Mouse (Mus musculus): Measurements from ENCODE around the gene Metrn. TPM values are rescaled to one million over a fixed set of nuclear protein-coding genes. Genes with fewer than 3 reads are reported as not detected.

Metrn gene
- polyA plus RNA-seq, 1 experiment from 2014 or later, result 40.0 TPM

DNA sequence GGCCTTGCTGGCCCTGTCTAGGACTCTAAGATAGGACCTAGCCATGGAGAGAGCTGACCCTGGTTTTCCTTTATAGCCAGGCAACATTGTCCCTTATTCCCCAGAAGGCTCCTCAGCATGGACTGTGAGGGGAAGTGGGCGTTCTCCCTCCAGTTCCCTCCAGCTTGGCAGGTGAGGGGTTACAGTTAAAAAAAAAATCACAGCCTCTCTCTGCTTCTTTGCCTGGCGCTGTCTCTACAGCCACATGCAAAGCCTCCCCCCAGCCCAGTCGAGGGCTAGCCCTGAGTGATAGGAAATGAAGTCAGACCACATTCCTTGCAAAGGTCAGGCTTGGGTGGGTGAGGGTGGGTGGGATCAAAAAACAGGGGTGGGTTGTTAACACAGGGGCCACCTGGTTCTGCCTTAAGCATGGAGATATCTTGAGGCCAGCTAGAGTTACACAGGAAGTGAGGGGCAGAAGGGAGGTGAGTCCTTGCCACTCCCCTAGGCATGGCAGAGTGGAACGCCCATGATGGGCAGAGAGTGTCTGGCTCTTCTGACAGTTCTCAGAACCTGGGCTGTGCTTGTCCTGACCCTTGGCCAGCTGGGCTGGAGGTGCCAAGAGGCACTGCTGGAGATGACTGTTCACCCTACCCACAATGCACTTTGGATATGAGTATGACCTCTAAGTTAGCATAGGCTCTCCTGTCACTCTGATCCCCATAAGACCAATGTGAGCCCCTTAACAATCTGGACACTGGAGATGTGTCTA is 41.1 kb downstream of the Metrn start:
- no peaks in the 10 kb centered on the region for H3K9me3 ChIP-seq
- H3K4me3 ChIP-seq, result no peak overlapping the region
- H3K27me3 ChIP-seq, result no peaks in the 10 kb centered on the region
- WGBS, result 33% methylated on average over 4 of the region's 4 CpGs
- no peaks in the 10 kb centered on the region for H3K36me3 ChIP-seq
- no peak overlapping the region for H3K27ac ChIP-seq
- H3K4me2 ChIP-seq, result no peak overlapping the region
- no peak overlapping the region for H3K9ac ChIP-seq
- H3K4me1 ChIP-seq, result no peaks in the 10 kb centered on the region; the same call in none of the 2 replicates
- no peak for ATAC-seq (ENCODE audit: insufficient number of reproducible peaks, low FRiP score, low TSS enrichment, low read depth)

DNA sequence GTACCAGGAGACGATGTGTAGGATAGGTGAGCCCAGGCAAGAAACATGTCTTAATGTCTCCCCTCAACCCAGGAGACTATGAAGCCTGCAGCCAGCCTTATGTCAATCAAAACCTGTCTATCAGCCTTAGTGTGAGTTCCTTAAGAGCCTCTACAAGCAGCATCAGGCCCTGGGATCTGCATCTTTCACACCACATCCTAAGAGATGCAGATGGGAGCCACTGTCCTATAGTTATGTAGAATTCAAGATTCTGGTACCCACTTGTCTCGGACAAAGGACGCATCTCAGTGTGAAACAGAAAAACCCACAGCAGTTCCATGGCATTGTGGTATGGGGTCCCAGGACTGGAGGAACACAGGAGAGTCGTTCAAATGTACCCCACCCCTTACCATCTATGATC is 41.9 kb downstream of the Metrn start:
- Histone ChIP-seq H3K4me3 (no peak overlapping the region), H3K36me3 (no peaks in the 10 kb centered on the region), H3K27me3 (no peaks in the 10 kb centered on the region), H3K4me1 (no peaks in the 10 kb centered on the region; the same call in none of the 2 replicates), H3K9ac (no peak overlapping the region), H3K9me3 (no peaks in the 10 kb centered on the region), H3K4me2 (no peak overlapping the region), H3K27ac (no peak overlapping the region)
- no peak for ATAC-seq (ENCODE audit: insufficient number of reproducible peaks, low FRiP score, low TSS enrichment, low read depth)
- 79% methylated on average over 4 of the region's 4 CpGs for WGBS

DNA sequence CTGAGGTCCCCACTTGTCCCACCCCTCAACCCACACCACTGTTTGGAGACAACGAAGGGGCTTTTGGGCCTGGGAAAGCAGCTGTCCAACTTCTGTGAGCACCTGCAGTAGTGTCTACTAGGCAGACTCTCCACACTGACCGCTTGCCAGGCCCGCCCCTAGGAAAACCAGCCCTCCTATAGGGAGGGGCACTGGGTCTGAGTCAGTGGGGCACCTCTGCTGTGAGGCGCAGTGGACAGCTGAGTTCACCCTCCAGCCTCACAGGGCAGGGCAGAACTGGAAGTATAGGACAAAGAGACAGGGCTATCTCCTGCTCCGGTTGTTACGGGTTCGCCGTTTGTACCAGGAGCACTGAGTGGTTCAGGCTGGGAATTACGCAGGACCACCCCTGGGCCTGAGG is 42.7 kb downstream of the Metrn start, which contains the start of gene Msln:
Gene Msln, minus strand, starts transcription at position 138 of the 400 bp plus-strand sequence.
- Histone ChIP-seq H3K27me3 (no peaks in the 10 kb centered on the region), H3K9ac (no peak within 1 kb of the TSS), H3K4me3 (no peak within 1 kb of the TSS), H3K4me2 (no peak within 1 kb of the TSS), H3K9me3 (no peaks in the 10 kb centered on the region), H3K36me3 (no peaks in the 10 kb centered on the region), H3K4me1 (no peaks in the 10 kb centered on the region; the same call in none of the 2 replicates), H3K27ac (no peak within 1 kb of the TSS)
- 83% methylated on average over 9 of the region's 9 CpGs for WGBS
- no peak for ATAC-seq (ENCODE audit: insufficient number of reproducible peaks, low FRiP score, low TSS enrichment, low read depth)

DNA sequence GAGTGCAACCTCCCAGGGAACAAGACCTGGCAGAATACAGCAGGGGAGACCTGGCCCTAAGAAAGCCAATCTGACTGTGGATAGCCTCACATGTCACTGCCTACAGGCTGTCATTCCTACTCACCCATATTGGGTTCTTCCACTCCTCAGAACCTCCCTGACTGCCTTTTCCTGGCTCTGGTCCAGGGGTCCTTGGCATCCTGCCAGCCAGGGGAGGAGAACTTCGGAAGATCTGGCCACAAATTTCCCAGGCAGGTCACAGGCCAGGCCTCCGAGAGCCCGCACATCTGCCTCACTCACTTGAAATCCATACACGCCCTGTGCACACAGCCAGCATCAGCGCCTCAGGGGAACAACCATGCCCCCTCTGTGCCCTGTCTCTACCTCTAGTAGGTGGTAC is 45.5 kb downstream of the Metrn start:
- Histone ChIP-seq H3K4me2 (no peak overlapping the region), H3K9me3 (no peaks in the 10 kb centered on the region), H3K4me1 (no peaks in the 10 kb centered on the region; the same call in none of the 2 replicates), H3K9ac (0 out of 2 replicates have a peak overlapping the region, but pooled peaks have one; percentile 14), H3K27me3 (no peaks in the 10 kb centered on the region), H3K4me3 (no peak overlapping the region), H3K36me3 (no peaks in the 10 kb centered on the region), H3K27ac (no peak overlapping the region)
- 28% methylated on average over 5 of the region's 5 CpGs for WGBS
- no peak for ATAC-seq (ENCODE audit: insufficient number of reproducible peaks, low FRiP score, low TSS enrichment, low read depth)

DNA sequence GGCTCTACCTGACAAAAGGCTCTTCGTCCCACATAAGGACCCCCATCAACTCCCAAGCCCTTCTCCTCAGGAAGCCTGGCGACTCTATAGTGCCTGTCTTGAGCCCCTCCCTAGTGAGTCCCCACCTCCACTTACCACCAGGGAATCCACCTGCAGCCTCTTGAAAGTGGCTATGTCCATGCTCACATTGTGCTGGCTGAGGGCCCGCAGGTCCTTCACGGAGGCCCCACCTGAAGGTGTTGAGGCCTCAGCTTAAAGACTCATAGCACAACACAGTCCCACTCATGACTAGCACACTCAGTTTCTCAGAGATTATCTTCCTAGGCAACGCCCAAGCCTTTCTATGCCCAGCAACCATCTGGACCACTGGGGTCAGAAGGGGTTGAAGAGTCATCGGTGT is 47.6 kb downstream of the Metrn start:
- WGBS, result 86% methylated on average over 6 of the region's 6 CpGs

DNA sequence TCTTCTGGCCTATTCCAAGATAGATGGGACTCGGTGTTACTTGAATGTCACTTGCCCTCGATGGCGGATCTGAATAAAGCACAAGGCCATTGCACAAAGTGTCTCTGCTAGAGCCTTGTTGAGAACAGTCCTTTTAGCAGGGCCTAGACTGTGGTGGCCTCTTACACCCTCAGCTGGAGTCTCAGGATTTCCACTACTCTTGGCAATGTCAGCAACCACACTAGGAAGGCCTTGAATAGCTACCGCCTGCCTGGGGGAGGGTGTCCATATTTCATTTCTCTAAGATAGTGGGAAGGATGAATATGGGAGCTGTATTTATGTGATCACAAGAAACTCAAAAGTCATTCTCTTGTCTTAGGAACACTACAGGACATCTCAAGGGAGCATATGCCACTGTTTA is 48.7 kb downstream of the Metrn start:
- H3K9me3 ChIP-seq, result no peaks in the 10 kb centered on the region
- no peak overlapping the region for H3K27ac ChIP-seq
- H3K4me1 ChIP-seq, result no peaks in the 10 kb centered on the region; the same call in none of the 2 replicates
- no peaks in the 10 kb centered on the region for H3K27me3 ChIP-seq
- WGBS, result 92% methylated on average over 4 of the region's 4 CpGs
- H3K4me2 ChIP-seq, result no peak overlapping the region
- no peaks in the 10 kb centered on the region for H3K36me3 ChIP-seq
- ATAC-seq (ENCODE audit: insufficient number of reproducible peaks, low FRiP score, low TSS enrichment, low read depth), result no peak
- no peak overlapping the region for H3K9ac ChIP-seq
- H3K4me3 ChIP-seq, result no peak overlapping the region

More for the DNA sequence above, 47.6 kb downstream of the Metrn start:
- Histone ChIP-seq H3K9me3 (no peaks in the 10 kb centered on the region), H3K27ac (no peak overlapping the region), H3K36me3 (no peaks in the 10 kb centered on the region), H3K9ac (no peak overlapping the region), H3K4me1 (no peaks in the 10 kb centered on the region; the same call in none of the 2 replicates), H3K27me3 (no peaks in the 10 kb centered on the region), H3K4me2 (no peak overlapping the region), H3K4me3 (no peak overlapping the region)
- ATAC-seq (ENCODE audit: insufficient number of reproducible peaks, low FRiP score, low TSS enrichment, low read depth), result no peak

DNA sequence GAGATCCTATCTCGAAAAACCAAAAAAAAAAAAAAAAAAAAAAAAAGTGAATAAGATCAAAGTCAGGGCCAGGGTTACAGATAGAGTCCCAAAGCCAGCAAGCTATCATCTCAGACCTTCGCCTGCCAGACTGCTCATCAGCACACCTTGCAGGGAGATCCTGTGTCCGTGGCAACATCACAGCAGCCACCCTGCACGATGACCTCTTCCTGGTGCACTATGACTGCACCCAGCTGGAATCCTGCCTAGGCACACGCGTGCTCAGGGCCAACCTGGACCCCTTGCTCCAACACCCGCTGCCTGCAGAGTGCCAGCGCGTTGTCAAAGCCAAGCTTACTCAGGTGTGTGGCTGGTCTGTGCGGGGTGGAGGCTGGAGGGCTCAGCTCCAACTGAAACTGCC is 52.6 kb downstream of the Metrn start:
- Histone ChIP-seq H3K27me3 (no peaks in the 10 kb centered on the region), H3K9ac (no peak overlapping the region), H3K9me3 (no peaks in the 10 kb centered on the region), H3K4me2 (no peak overlapping the region), H3K27ac (no peak overlapping the region), H3K36me3 (no peaks in the 10 kb centered on the region), H3K4me3 (no peak overlapping the region), H3K4me1 (no peaks in the 10 kb centered on the region)
- WGBS, result 76% methylated on average over 10 of the region's 10 CpGs
- no peak for ATAC-seq (ENCODE audit: insufficient number of reproducible peaks, low FRiP score, low TSS enrichment, low read depth)

DNA sequence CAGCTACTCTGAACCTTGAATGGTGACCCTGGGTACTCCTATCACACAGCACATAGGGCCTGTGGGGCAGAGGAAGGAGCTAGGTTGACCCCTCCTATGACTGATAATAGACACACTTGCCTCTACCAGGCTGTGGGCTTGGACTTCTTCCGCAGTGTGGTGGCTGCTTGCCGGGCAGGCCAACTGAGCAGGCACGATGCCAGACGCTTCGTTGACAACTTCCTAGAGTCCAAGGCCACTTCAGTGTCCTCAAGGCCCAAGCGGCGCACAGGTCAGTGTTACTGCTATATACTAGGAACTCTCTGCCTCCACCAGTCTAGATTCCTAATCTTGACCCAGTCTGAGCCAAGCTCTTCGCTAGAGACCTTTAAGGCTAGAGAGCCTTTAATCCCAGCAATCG is 53.1 kb downstream of the Metrn start:
- no peak overlapping the region for H3K4me2 ChIP-seq
- no peaks in the 10 kb centered on the region for H3K4me1 ChIP-seq
- H3K9me3 ChIP-seq, result no peaks in the 10 kb centered on the region
- H3K9ac ChIP-seq, result no peak overlapping the region
- 87% methylated on average over 9 of the region's 9 CpGs for WGBS
- H3K36me3 ChIP-seq, result no peaks in the 10 kb centered on the region
- no peak overlapping the region for H3K27ac ChIP-seq
- no peak overlapping the region for H3K4me3 ChIP-seq
- peaks cover 2% of the 10 kb centered on the region; the same call in 1 of the 2 replicates for H3K27me3 ChIP-seq
- no peak for ATAC-seq (ENCODE audit: insufficient number of reproducible peaks, low FRiP score, low TSS enrichment, low read depth)

Small RNAs within 50 kb of the gene (microRNA-seq; reads per million reads assigned to microRNA genes)
- gene Gm25083 (not detected), gene Mir3082 (not detected), gene Mir6966 (0.61 reads per million)

Other genes starting within 250 kb of the Metrn start
- 10.9 and 14.7 TPM in 2 replicates for gene Sox8, start 226.4 kb downstream of the Metrn start, polyA plus RNA-seq (2015; fragmentation: Nextera tagmentation; extraction: Ambion mirVana)
- 28.8 and 30.5 TPM in 2 replicates for gene Lmf1, start 218.1 kb downstream of the Metrn start, polyA plus RNA-seq (2015; fragmentation: Nextera tagmentation; extraction: Ambion mirVana)
- 4.8 and 6.1 TPM in 2 replicates for gene Gng13, start 80.0 kb downstream of the Metrn start, polyA plus RNA-seq (2015; fragmentation: Nextera tagmentation; extraction: Ambion mirVana)
- gene Chtf18, start 69.7 kb downstream of the Metrn start, polyA plus RNA-seq (2015; fragmentation: Nextera tagmentation; extraction: Ambion mirVana), result 20.9 and 21.2 TPM in 2 replicates
- gene Rpusd1, start 69.5 kb downstream of the Metrn start, polyA plus RNA-seq (2015; fragmentation: Nextera tagmentation; extraction: Ambion mirVana), result 22.8 and 23.3 TPM in 2 replicates
- 0.13 and 0.17 TPM in 2 replicates for gene Mslnl, start 61.1 kb downstream of the Metrn start, polyA plus RNA-seq (2015; fragmentation: Nextera tagmentation; extraction: Ambion mirVana)
- 38.4 and 40.6 TPM in 2 replicates for gene Msln, start 42.8 kb downstream of the Metrn start, polyA plus RNA-seq (2015; fragmentation: Nextera tagmentation; extraction: Ambion mirVana)
- gene Narfl, start 23.4 kb downstream of the Metrn start, polyA plus RNA-seq (2015; fragmentation: Nextera tagmentation; extraction: Ambion mirVana), result 26.7 and 27.2 TPM in 2 replicates
- 53.2 and 54.4 TPM in 2 replicates for gene Haghl, start 11.5 kb downstream of the Metrn start, polyA plus RNA-seq (2015; fragmentation: Nextera tagmentation; extraction: Ambion mirVana)
- gene Ccdc78, start 10.6 kb downstream of the Metrn start, polyA plus RNA-seq (2015; fragmentation: Nextera tagmentation; extraction: Ambion mirVana), result 0.09 and 0.14 TPM in 2 replicates
- gene Fam173a, start 4.2 kb downstream of the Metrn start, polyA plus RNA-seq (2015; fragmentation: Nextera tagmentation; extraction: Ambion mirVana), result 85.7 and 95.6 TPM in 2 replicates
- 0.56 and 0.58 TPM in 2 replicates for gene AC134908.4, start 1.5 kb downstream of the Metrn start, polyA plus RNA-seq (2015; fragmentation: Nextera tagmentation; extraction: Ambion mirVana)
- gene Fbxl16, start 11.9 kb upstream of the Metrn start, polyA plus RNA-seq (2015; fragmentation: Nextera tagmentation; extraction: Ambion mirVana), result 2.0 and 2.7 TPM in 2 replicates
- gene Wdr24, start 26.5 kb upstream of the Metrn start, polyA plus RNA-seq (2015; fragmentation: Nextera tagmentation; extraction: Ambion mirVana), result 24.6 and 26.5 TPM in 2 replicates
- 47.2 and 48.9 TPM in 2 replicates for gene Jmjd8, start 31.7 kb upstream of the Metrn start, polyA plus RNA-seq (2015; fragmentation: Nextera tagmentation; extraction: Ambion mirVana)
- 346 and 387 TPM in 2 replicates for gene Stub1, start 36.3 kb upstream of the Metrn start, polyA plus RNA-seq (2015; fragmentation: Nextera tagmentation; extraction: Ambion mirVana)
- gene Rhbdl1, start 40.2 kb upstream of the Metrn start, polyA plus RNA-seq (2015; fragmentation: Nextera tagmentation; extraction: Ambion mirVana), result 1.8 and 2.6 TPM in 2 replicates
- 1.8 and 2.6 TPM in 2 replicates for gene Gm20683, start 44.6 kb upstream of the Metrn start, polyA plus RNA-seq (2015; fragmentation: Nextera tagmentation; extraction: Ambion mirVana)
- gene Rhot2, start 47.7 kb upstream of the Metrn start, polyA plus RNA-seq (2015; fragmentation: Nextera tagmentation; extraction: Ambion mirVana), result 21.9 and 25.4 TPM in 2 replicates
- 16.8 and 21.3 TPM in 2 replicates for gene Wdr90, start 64.4 kb upstream of the Metrn start, polyA plus RNA-seq (2015; fragmentation: Nextera tagmentation; extraction: Ambion mirVana)
- gene Mcrip2, start 71.6 kb upstream of the Metrn start, polyA plus RNA-seq (2015; fragmentation: Nextera tagmentation; extraction: Ambion mirVana), result 16.7 and 22.2 TPM in 2 replicates
- 45.3 and 48.0 TPM in 2 replicates for gene Mettl26, start 77.9 kb upstream of the Metrn start, polyA plus RNA-seq (2015; fragmentation: Nextera tagmentation; extraction: Ambion mirVana)
- 0.63 and 0.65 TPM in 2 replicates for gene Wfikkn1, start 83.7 kb upstream of the Metrn start, polyA plus RNA-seq (2015; fragmentation: Nextera tagmentation; extraction: Ambion mirVana)
- gene Rab40c, start 122.6 kb upstream of the Metrn start, polyA plus RNA-seq (2015; fragmentation: Nextera tagmentation; extraction: Ambion mirVana), result 30.7 and 35.2 TPM in 2 replicates
- 45.7 and 47.8 TPM in 2 replicates for gene Pigq, start 147.8 kb upstream of the Metrn start, polyA plus RNA-seq (2015; fragmentation: Nextera tagmentation; extraction: Ambion mirVana)
- 0.42 TPM in 1 of 2 replicates, not detected in the other for gene Nhlrc4, start 147.8 kb upstream of the Metrn start, polyA plus RNA-seq (2015; fragmentation: Nextera tagmentation; extraction: Ambion mirVana)
- gene A930017K11Rik, start 155.4 kb upstream of the Metrn start, polyA plus RNA-seq (2015; fragmentation: Nextera tagmentation; extraction: Ambion mirVana), result 0.06 and 0.14 TPM in 2 replicates
- gene Capn15, start 188.7 kb upstream of the Metrn start, polyA plus RNA-seq (2015; fragmentation: Nextera tagmentation; extraction: Ambion mirVana), result 24.5 and 29.0 TPM in 2 replicates

Measured in limb, embryonic 15.5 days (tissue).